Mouse (Mus musculus): Measurements from ENCODE around the gene Gm19426. TPM values are rescaled to one million over a fixed set of nuclear protein-coding genes. Genes with fewer than 3 reads are reported as not detected.
A peak's percentile ranks its signal among the peaks of the same experiment; 100 is the strongest.

Gene Gm19426
- total RNA-seq, 1 experiment from 2014 or later: 5.2 TPM

DNA sequence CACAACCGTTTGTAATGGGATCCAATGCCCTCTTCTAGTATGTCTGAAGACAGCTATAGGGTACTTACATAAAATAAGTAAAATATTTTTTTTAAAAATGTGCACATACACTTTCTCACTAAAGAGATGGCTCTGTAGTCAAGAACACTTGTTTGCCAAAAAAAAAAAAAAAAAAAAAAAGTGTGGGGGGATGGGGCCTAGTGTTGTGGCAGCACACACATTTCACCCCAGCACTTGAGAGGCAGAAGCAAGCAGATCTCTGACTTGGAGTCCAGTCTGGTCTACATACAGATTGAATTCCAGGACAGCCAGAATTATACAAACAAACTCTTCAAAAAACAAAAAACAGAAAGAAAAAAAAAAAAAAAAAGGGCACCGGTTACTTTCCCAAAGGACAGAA is 22.7 kb downstream of the Gm19426 start:
- DNase-seq: no peak

DNA sequence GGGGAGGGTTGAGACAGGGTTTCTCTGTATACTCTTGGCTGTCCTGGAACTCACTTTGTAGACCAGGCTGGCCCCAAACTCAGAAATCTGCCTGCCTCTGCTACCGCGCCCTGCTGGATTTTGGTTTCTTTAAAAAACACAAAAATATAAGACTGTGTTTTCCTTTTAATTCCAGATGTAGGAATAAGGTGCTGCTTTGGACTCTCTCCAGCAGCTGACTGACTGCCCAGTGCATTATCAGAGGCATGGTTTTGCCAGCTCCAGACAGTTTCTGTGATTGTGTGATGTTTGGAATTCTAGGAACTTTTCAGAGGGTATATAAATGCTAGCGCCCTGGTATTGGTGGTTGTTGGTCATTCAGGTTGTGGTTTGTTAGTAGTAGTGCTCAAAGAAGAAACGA is 26.1 kb downstream of the Gm19426 start:
- no peak for DNase-seq

GRCm38 (mm10) chr2:84716423-84717355 is 26.8 kb downstream of the Gm19426 start:
- peak; percentile 17 for DNase-seq

DNA sequence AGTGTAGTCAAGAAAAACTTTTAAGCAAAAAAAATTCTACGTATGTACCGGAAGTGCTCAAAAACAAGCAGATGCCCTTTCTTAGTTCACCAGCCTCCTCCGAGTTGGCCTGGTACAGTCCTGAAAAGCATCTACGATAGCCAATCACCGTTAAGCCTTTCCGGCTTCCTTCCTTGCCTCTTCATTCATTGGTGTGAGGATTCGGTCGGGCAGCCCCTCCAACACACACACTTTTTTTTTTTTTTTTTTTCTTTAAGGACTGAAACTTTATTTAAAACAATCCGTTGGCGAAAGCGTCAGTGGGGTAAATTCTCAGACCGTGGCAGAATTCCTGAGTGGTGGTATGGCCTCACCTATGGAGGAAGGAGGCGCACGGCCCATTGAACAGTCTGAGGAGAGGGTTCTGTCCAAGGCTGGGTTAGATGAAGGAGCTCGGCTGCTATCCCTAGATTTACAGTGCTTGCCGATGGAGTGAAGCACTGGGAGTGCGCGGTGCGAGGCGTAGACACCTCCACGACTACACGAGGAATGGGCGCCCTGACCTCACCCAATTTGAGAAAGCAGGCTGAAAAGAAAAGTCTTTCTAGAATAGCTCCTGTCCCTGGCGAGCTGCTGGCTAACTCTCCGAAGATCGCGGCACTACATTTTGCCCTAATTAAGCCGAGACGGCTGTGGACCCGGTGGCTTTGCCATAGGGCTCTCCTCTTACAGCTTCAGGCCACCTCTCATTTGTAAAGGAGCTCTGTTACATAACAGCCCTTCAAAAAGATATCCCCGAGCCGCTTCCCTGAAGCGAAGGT is 27.7 kb downstream of the Gm19426 start:
- DNase-seq: peak; percentile 89

DNA sequence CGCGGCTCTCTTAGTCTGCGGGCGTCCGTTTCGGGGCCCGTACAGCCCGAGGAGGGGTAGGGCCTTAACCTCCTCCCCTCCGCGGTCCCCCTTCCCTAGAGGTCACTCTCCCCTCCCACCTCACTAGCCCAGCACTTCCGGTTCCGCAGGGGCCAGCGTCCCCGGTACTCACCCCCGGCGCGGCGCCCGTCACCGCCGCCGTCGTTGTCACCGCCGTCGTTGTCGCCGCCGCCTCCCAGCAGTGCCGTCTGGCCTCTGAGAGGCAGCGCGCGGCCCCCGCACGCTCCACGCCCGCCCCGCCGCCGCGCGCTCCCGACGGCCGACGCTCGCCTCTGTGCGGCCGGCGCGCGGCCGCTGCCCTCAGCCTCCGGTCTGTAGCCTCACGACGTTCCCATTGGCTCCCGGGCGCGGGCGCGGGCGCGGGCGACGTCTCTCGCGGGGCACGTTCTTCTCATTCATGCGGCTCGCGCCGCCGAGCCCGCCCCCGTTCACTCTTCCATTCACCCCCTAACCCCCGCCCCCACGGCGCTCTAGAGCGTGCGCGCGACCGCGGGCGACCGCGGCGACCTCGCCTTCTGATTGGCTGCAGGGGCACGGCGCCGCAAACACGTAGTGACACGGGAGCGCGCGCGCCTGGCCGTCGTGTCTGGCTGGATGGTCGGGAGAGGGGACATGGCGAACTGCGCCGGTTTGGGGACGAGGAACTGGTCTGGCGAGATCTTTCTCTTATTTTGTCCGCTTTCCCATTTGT is 28.5 kb downstream of the Gm19426 start, which contains the start of gene Zdhhc5:
TSS of gene Zdhhc5 (minus strand) at position 370 of the 751 bp plus-strand sequence.
- DNase-seq: peak; percentile 100

GRCm38 (mm10) chr2:84714422-84714810 is 29.0 kb downstream of the Gm19426 start:
- no peak for DNase-seq

DNA sequence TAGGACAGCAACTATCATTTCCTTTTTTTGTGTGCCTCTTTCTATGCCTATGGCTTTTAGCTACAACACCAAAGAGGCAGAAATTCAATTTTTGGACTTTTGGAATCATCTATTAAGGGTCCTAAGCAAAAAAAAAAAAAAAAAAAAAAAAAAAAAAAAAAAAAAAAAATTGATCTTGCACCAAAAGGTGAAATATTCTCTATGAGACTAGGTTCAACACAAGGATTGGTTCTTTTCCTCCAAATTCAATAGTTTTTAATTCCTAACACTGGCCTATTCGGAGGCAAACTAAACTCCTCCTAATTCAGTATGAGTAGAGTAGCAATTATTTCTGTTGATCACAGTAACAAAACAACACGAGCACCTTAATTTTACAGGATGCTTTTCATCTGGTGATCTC is 31.6 kb downstream of the Gm19426 start:
- no peak for DNase-seq

- no peak for DNase-seq
Measured at GRCm38 (mm10) chr2:84707523-84707922, 35.9 kb downstream of the Gm19426 start.

DNA sequence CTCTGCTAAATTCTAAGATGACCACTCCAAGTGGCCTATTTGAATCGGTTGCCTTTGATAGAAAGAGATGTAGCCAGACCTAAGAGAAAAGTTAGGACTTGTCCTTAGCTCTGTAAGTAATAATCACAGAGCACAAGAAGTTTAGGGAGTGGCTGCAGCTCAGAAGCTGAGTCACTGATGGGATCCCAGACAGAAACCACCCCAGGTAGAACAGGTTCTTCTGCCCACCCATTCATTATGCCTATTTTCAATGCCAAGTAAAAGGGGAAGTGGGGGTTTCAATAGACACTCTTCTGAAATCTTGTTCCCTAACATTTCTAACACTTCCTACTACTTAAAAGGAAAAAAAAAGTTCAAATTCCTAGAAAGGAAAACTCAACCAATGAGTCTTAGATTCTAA is 38.2 kb downstream of the Gm19426 start:
- no peak for DNase-seq

DNA sequence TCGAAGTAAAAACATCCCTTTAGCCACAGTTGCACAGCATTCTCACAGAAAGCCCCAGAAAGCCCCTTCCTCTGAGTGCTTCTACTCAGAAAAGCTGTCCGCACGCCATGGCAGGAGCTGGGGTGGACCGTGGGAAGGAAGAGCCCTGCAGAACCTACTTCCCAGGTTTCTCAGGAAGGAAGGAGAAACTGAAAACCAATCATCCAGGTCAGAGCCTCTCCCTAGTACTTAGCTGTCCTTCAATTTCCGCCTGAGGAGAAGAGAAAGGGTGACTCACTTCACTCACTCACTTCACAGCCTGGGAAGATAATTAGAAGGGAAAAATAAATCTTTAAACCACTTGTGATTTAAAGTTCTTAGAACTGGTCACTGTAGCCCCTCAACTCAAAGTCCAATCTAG is 39.1 kb downstream of the Gm19426 start:
- no peak for DNase-seq

GRCm38 (mm10) chr2:84703497-84703896 is 40.0 kb downstream of the Gm19426 start:
- DNase-seq: no peak

DNA sequence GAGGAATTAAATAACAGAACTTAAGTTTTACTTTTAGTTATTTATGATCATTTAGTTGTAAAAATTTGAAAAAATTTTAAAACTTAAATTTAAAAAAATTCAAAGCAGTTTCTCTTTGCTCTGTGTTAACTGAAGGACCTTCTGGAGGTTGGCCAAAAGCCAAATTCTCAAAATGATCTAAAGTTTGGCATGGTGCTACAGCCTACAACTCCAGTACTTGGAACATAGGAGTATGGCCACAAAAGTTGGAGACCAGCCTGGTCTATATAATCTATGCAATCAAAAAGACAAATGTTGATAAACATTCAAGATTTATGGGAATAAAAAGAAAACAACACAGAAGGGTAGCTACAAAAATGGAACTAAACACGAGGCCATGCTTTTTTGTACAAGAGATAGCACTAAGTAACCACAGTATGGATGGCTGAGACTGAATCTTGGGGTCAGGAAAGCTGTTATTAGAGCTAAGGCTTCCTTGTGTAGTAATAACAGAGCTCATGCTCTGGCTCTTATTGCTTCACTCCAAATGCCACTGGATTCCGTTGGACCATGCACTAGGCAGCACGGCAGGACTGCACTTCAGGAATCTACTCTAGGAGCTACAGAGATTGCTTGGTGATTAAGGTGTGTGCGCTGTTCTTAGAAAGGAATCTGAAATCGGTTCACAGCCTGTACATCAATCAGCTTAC is 48.3 kb downstream of the Gm19426 start:
- peak; percentile 17 for DNase-seq

Small RNA genes within 50 kb of the gene (microRNA-seq; reads per million reads assigned to microRNA genes)
- gene Mir130a: 8,427 to 15,995 reads per million in 2 experiments

Other genes with a start within 250 kb of the Gm19426 start
- 133 and 134 TPM in 2 replicates for gene Ctnnd1, start 92.9 kb downstream of the Gm19426 start, total RNA-seq (2021)
- gene Btbd18, start 84.6 kb downstream of the Gm19426 start, total RNA-seq (2021): not detected in 2 replicates
- 44.8 and 47.8 TPM in 2 replicates for gene Selenoh, start 72.9 kb downstream of the Gm19426 start, total RNA-seq (2021)
- gene Gm28635, start 65.6 kb downstream of the Gm19426 start, total RNA-seq (2021): not detected in 2 replicates
- 20.9 and 21.4 TPM in 2 replicates for gene Med19, start 65.3 kb downstream of the Gm19426 start, total RNA-seq (2021)
- 102 and 103 TPM in 2 replicates for gene Tmx2, start 64.5 kb downstream of the Gm19426 start, total RNA-seq (2021)
- gene Zdhhc5, start 28.5 kb downstream of the Gm19426 start, total RNA-seq (2021): 52.8 and 58.1 TPM in 2 replicates
- 14.5 and 15.7 TPM in 2 replicates for gene Clp1, start 16.3 kb downstream of the Gm19426 start, total RNA-seq (2021)
- 6.5 and 8.6 TPM in 2 replicates for gene Ypel4, start 9.6 kb downstream of the Gm19426 start, total RNA-seq (2021)
- gene Serping1, start 31.8 kb upstream of the Gm19426 start, total RNA-seq (2021): 73.1 and 93.2 TPM in 2 replicates
- 45.6 and 48.7 TPM in 2 replicates for gene Ube2l6, start 55.2 kb upstream of the Gm19426 start, total RNA-seq (2021)
- gene Smtnl1, start 79.0 kb upstream of the Gm19426 start, total RNA-seq (2021): not detected in 2 replicates
- 54.2 and 73.7 TPM in 2 replicates for gene Timm10, start 83.3 kb upstream of the Gm19426 start, total RNA-seq (2021)
- gene Slc43a1, start 95.2 kb upstream of the Gm19426 start, total RNA-seq (2021): 5.2 and 9.3 TPM in 2 replicates
- gene Rtn4rl2, start 143.1 kb upstream of the Gm19426 start, total RNA-seq (2021): 1.6 and 2.6 TPM in 2 replicates
- gene Slc43a3, start 192.9 kb upstream of the Gm19426 start, total RNA-seq (2021): 62.5 and 91.7 TPM in 2 replicates
- 6.3 TPM in 1 of 2 replicates, not detected in the other for gene Prg2, start 236.8 kb upstream of the Gm19426 start, total RNA-seq (2021)
- not detected in 2 replicates for gene Prg3, start 244.6 kb upstream of the Gm19426 start, total RNA-seq (2021)